Mouse (Mus musculus) left cerebral cortex, postnatal 4 days (tissue): ENCODE data around the gene Cby3. TPM values are rescaled to one million over a fixed set of nuclear protein-coding genes. Genes with fewer than 3 reads are reported as not detected.
"Not testable (repeated sequence)": the region's sequence is repeated elsewhere in the genome, so short reads cannot be mapped to it uniquely, and the experiment has no call there.

Source experiments
- DNase-seq: peaks from one replicate; pipeline ENCODE4 v3.0.0-alpha.2; 2022
- intact Hi-C: fragments of 180-260 bp; cut with DNase I; formaldehyde crosslinking; loops from one replicate; pipeline ENCODE4 v1.15.1; 2025
- total RNA-seq, 2 experiments: library from RNA; stranded (reverse); gene quantifications; 2 replicates each; pipeline ENCODE4 v1.2.3; 2021

Cby3 gene
- total RNA-seq = not detected

DNA sequence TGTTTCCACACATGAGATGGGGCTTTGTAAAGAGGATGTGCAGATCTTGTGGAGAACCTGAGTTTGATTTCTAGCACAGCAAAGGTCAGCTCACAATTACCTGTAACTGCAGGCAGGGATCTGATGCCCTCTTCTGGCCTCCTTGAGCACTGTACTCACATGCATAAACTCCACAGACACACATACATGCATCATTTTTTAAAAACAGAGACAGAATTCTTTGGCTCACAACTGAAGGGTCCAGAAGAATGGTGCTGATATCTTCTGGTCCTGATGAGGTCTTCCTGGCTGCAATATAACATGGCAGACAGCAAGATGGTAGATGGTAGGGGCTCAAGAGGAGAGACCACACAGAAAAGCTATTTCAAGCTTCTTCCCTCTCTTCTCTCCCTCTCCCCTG, at the start of gene Cby3:
Gene Cby3, plus strand, starts transcription at position 301 of the 400 bp plus-strand sequence.
- no peak for DNase-seq
- intact Hi-C loops = no loop called here

DNA sequence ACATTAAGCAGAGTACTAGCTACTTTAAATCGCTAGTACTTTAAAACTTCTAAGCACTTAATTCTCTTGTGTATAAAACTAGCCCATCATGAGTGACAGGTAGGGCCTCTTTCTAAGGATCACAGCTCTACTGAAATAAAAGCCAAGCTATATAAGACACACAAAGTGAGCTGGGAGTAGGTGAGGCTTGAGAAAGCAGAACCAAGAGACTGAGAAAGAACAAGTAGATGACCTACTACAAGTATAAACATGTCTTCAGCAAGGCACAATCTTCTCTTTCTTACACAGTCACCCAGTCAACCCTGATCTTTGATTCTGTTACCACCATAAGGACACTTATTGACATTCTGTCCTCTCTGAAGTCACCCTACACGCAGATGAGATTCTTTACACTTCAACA, 41.5 kb upstream of the Cby3 start:
- intact Hi-C loops = no loop called here
- DNase-seq = no peak

DNA sequence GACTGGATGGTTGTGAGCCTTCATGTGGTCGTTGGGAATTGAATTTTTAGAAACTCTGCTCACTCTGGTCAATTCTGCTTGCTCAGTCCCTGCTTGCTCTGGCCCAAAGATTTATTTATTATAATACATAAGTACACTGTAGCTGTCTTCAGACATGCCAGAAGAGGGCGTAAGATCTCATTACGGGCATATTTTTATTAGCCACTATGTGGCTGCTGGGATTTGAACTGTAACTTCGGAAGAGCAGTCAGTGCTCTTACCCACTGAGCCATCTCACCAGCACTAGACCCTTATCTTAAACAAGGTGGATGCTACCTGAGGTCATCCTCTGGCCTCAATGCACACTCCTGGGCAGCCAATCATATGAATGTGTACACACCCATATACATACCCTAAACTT, 34.9 kb upstream of the Cby3 start:
- DNase-seq = not testable (repeated sequence)

DNA sequence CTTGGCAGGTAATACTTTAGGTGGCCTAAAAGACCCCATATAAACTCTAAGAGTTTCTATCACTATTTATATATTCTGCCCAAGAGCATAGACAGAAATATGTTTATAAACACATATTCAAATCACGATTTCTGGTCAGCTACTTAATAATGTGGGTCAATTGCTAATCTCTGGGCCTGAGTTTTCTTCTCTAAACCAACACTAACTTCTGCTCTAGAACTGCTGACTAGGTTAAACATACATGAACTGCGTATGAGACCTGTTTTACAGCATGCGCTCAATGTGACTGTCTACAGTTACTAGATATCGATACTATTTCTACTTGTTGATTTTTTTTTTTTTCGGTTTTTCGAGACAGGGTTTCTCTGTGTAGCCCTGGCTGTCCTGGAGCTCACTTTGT, 33.0 kb upstream of the Cby3 start:
- no peak for DNase-seq
- intact Hi-C loops = no loop called here

More for the DNA sequence above, 34.9 kb upstream of the Cby3 start:
- intact Hi-C loops = not testable (repeated sequence)

DNA sequence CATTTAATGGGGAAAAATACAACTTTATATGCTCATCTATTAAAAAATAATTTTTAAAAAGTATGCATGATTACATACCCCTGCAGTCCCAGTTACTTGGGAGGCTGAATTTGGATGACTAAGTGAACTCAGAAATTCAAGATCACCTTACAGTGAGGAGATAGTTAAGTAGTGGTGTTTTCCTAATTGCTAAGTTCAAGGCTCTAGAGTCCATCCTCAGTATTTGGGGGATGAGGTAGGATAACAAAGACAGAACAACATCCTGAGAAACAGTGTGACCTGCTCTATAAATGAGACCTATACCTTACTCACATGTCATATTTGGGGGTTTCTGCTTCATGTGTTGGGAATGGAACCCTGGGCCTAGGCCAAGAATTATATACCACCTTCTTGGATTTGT, 31.9 kb upstream of the Cby3 start:
- DNase-seq = no peak
- intact Hi-C loops = no loop called here

DNA sequence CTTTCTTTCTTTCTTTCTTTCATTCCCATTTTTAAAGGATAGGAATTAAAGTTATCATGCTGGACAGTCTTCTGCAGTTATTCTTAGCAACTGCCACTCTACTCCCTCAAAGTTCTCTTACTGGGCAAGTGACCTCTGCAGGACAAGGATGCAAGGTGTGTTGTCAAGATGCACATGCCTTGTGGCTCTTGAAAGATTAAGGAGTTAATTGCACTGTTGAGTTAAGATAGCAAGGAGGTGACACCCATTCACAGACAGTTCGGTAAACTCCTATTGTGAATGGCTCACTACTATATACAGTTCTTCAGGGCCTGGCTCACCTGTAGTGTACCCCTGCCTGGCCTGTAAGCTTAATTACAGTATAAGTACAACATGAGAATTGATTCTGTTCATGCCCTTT, 30.4 kb upstream of the Cby3 start:
- DNase-seq = no peak
- intact Hi-C loops = no loop called here

DNA sequence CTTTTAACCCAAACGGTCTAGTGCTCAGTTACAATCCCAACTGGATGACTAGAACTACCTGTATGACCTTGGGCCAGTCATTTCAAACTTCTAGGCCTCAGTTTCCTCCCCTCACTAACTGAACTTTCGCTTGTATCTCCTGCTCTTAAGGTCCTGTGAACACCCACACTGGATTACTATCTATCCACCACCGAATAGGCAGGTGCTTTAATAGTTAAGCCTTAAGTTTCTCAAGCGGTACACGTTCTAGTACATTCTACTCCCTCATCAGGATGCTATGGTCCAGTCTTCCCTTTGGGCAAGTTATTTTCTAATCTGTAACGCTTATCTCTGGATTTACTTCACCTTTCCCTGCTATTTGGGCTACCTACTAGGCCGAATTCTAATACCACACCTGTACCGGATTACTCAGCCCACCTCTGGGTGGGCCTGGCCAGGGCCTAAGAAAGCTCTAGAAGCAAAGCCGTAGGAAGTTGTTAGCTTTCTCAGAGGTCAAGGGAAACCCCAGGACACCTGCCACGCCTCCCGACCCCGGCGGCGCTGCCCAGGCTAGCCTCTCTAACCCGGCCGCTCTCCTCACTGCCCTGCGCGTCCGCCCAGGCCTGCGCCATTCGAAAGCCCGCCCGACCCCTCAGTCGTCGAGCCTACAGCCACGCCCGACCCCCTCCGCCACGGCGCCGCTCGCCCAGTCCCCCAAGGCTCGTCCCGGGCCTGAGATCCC, 29.4 kb upstream of the Cby3 start:
- DNase-seq = no peak
- intact Hi-C loops = no loop called here

DNA sequence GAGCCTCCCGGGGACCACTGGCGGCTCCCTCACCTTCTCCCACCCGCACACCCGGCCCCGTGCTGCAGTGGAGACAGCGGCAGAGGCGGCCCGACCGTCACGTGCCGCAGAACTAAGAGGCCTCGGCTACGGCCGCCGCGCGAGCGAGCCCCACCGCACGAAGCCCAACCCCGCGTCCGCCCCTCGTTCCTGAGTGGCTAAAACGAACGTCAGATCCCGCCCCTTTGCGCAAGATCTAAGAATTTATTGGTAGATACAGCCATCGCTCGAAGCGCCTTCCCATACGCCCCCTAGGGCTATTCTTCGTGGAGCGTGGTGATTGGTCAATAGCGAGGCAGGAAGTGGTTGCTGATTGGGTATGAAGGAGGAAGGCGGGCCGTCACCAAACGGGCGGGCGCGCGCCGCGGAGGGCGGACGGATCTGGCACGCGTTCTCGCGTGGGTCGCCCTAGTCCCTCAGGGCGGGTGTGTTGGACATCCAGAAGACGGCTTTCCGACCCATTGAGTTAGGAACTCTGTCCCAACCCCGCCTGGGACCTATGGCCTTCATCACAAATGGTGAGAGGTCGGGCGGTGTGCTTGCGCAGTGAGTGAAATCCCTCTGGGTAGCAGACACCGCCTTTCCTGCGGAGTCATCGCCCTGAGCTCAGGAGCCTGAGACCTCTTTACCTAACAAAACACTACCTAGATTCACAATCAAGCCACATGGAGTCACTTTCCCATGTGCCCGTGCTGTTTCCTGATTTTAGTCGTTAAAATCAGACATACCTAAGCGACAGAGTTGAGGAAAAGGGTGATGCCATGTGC, 28.6 kb upstream of the Cby3 start, which contains the start of gene Canx:
Gene Canx, minus strand, starts transcription at position 178 of the 806 bp plus-strand sequence.
- peak; percentile 98 for DNase-seq
- intact Hi-C loops = no loop called here

DNA sequence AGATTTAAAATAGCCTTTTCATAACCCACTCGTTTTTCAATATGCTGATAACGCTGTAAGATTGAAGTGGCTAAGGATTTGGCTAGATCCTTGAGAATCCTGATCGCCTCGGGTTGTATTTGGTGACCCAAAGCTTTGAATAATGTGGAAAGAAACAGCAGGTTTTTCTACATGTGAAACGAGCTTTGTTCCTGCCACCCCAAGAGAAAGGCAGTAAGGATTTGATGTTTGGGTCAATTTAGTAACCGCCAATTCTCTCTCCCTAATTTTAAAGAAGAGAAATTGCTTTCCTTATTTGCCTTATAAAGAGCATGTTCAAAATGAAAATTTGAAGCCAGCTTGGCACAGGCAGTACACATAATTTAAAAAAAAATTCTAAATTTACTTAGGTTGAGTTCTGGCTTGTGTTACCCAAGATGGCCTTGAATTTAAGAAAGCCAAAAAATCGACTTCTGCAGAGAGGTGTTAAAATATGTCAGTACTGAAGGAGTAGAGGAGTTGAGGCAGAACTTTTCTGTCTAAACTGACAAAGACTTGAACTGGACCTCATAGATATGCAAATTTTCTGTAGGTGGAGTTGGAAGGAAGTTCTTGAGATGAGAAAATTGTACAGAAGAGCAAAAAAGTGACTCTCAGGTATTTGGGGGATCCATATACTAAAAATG, 27.8 kb upstream of the Cby3 start:
- intact Hi-C loops = no loop called here
- no peak for DNase-seq

DNA sequence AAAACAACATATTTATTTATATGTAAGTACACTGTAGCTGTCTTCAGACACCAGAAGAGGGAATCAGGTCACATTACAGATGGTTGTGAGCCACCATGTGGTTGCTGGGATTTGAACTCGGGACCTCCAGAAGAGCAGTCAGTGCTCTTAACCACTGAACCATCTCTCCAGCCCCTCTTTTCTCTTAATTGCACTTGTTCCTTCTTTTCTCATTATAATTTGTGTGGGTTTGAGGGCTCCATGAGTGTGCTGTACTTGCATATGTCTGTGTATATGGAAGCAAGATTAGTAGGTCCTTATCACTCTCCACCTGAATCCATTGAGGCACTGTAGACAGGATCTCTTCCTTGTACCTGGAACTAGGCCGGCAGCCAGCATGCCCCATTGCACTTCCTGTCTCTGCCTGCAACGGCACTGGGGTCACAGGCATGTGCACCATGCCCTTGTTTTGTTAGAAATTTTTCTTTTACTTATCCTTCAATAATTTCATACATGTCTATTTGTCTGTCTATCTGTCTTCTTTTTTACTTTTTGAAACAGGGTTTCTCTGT, 26.1 kb upstream of the Cby3 start:
- intact Hi-C loops = no loop called here
- no peak for DNase-seq

DNA sequence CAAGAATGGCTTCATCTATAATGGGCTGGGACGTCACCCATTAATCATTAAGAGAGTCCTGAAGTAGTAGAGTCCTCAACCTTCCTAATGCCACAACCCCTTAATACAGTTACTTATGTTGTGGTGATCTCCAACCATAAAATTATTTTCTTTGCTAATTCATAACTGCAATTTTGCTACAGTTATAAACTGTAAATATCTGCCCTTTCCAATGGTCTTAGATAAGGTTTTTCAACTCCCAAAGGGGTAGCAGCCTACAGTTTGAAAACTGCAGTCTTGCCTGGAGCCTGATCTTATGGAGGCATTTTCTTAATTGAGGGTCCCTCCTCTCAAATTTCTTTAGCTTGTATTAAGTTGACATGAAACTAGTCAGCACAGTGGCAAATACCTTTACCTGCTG, 24.9 kb upstream of the Cby3 start:
- no peak for DNase-seq
- intact Hi-C loops = no loop called here

DNA sequence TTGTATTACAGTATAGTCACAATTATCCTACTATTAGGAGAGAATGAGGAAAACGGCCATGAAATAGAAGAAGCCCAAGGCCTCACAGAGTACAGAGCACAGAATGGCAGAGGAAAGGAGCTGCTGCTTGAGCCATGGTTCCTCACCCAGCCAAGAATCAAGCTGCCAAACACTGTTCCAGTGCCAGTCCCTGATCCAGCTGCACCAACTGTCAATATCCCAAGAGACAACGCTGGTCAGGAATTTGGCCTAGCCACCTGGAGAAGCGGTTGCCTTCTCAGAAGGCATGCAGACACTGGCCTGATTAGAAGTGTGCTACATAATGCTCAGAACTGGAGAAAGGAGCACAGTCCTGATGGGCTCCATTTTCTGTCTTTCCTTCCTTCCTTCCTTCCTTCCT, 21.1 kb upstream of the Cby3 start:
- intact Hi-C loops = no loop called here
- peak; percentile 7 for DNase-seq

DNA sequence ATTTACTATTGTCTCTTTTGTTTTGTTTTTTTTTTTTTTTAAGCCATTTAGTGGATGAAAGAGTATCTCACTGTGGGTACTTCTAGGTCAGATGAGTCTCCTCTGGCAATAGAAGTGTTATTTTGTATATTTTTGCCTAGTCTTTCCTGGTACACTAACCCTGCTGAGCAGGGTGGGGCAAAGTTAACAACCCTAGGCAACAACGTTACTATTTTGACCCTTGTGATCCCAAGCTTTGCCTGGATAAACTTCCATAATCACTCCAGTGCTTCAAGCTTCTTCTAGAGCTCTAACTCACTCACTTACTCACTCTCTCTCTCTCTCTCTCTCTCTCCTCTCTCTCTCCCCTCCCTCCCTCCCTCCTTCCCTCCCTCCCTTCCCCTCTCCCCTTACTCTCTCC, 18.1 kb upstream of the Cby3 start:
- no peak for DNase-seq
- intact Hi-C loops = no loop called here

DNA sequence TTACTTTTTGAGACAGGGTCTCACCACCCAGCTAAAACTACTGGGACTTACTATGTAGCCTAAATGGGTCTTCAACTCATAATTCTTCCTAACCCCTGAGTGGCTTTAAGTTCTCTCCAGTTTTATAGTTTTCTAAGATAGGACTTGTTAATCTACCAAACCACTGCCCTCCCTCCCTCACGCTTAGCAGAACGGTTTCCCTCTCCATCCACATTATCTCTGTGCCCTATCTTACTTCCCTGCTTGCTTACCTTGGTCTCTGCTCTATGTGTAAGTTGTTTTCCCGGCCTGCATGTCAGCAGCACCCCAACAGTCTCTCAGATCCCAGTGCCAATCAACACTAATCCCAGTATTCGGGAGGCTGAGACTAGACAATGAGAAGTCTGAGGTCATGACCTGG, 17.4 kb upstream of the Cby3 start:
- intact Hi-C loops = no loop called here
- DNase-seq = no peak

DNA sequence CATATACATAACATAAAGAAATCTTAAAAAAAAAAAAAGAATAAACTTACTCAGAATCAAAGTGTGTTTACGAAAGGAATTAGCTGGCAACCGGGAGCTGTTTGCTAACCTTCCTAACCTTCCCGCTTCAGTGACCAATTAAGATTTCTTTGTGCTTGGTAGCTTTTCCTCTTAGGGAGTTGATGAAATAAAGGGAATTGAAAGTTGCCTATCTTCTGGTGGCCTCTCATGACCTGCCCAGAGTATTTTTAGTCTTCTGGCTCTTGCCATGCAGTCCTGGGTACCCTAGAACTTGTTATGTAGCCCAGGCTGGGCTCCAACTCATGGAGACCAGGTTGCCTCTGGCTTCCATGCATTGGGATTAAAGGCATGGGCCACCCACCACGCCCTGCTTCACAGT, 8.8 kb upstream of the Cby3 start:
- intact Hi-C loops = no loop called here
- DNase-seq = no peak

DNA sequence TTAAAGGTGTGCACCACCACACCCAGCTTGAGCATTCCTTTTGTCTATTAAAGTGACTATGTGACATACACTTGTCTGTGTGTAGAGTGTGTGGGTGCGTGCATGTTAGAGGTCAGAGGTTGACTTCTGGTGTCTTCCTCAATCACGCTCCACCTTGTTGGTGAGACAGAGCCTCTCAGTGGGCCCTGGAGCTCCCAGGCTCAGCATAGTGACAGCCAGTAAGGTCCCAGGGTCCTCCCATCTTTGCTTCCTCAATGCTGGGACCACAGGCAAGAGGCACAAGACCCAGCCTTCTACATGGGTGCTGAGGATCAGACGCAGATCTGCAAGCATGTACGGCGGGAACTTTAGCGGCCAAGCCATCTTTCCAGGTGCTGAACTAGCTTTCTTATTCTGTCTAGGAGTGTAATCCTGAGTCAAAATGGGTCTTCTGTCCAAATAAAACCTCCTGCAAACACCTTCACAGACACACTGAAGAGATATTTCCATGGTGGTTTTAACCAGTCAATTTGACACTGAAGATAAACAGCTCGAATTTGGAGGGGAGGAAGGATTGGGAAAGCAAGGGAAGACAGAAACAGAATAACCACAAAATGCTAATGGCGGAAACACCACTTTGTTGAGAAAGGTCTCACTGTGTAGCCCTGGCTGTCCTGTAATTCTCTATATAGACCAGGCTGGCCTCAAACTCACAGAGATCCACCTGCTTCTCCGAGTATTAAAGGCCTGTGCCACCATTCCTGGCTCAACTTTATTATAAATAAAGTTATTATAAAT, 7.8 kb upstream of the Cby3 start:
- no peak for DNase-seq
- intact Hi-C loops = no loop called here

DNA sequence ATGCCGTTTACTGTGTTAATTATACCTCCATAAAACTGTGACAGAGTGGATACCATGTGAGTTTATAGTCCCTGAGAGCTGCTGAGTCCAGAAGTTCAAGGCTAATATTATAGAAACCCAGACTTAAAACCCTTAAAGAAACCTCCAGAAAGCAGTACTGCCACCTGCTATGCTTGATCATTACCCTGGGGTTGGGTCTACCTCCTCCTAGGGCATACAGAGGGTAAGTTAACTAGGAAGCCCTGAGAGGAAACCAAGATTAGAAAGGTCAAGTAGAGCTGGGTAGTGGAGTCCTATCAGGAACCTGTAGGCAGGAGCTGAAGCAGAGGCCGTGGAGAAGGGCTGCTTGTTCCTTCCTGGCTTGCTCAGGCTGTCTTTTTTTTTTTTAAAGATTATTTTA, 2.1 kb upstream of the Cby3 start:
- DNase-seq = no peak
- intact Hi-C loops = no loop called here

DNA sequence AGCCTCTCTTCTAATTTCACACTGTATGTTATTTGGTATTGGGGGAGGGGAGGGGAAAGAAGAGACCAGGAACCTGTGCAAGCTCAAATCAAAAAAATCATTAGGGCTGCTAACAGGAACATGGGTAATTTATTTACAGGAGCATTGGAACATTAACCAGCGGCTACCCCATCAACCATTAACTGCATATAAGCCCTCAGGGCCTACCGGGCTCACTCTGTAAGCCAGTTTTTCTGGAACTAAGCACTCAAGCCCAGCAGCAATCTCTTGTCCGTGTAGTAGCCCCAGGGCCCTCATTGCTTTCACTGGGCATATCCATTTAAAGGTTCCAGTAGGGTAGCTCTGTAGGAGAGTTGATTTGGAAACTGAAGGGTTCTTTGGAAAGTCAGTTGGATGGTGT, 589 bp downstream of the Cby3 start:
- DNase-seq = no peak
- intact Hi-C loops = no loop called here

DNA sequence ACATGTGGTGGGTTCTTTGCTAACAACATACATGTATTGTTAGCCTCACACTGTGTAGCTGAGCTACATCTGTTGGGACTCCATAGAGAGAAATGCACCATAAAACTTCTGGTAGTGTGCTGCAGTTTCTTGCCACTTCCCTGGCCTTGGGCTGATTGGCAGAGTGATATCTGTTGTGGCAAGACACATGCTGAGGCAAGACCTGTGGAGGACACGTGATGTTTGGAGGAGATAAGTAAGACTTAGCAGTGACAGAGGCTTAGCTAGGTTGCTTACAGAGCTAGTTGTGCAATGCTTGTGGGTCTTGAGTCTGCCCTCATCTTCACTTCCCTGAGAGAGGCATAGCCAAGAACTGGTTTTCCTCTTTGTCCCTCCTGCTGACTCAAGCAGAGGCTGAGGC, 1.1 kb downstream of the Cby3 start:
- intact Hi-C loops = no loop called here
- no peak for DNase-seq

DNA sequence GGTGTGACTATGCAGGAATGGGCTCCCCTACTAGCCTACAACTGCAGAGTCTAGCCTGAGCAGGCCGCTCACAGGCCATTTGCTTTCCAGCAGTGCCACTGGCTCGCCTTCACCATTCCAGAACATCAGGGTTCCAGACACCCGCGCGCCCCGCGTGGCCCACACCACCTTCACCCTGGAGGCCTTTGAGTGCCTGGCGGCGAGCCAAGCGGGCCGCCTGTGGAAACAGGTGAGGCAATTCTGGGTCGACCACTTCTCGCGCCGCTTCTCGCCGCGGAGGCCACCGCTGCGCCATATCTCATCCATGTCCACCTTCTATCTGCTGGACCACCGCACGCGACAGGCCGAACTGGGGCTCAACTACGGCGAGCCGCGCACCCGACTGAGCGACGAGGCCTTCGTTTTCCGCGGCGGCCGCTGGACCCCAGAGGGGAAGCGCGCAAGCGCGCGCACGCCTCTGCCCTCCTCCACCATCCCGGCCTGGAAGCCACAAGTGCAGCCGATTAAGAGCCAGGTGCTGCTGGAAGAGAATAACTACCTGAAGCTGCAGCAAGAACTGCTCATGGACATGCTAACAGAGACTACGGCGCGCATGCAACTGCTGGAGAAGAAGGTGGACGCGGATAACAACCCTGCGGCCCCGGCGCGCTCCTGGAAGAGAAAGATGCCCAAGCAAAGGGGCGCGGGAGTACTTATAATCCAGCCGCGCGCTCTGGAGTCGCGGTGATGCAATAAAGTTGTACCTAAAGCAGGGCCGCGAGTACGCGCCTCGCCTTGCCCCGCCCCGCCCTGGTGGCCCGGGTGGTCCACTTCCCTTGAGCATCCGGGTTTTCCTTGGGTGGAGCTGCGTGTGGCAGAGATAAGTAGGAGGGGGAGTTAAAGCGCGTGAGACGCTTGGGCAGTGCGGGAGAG, 4.9 kb downstream of the Cby3 start:
- intact Hi-C loops = no loop called here
- peak; percentile 49 for DNase-seq
